Mouse (Mus musculus) ovary, adult 18-20 months (tissue): Measurements from ENCODE around the gene Sar1a.

Source experiments
- DNase-seq: peaks from one replicate; pipeline ENCODE4 v3.0.0; 2022; ENCODE audit warnings: low spot score, mixed read lengths

Sar1a gene

DNA sequence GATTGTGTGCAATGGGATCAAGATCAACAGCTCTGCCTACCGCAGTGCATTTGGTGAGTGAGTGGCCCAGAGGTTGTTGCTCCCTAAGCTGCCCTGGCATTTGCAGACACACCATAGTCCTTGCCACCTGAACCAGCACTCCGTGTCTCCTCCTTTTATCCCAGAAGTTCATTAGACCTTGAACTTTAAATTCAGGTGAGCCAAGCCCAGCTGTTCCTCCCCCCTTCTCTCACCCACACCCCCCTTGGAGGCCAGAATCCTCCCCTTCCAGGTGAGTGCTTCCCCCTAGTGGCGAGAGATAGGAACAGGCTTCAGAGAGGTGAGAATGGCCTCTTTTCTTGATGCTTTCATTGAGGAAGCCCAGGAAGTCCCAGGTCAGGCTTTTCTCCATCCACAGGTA lies 54.3 kb downstream of the Sar1a start:
- no peak for DNase-seq

DNA sequence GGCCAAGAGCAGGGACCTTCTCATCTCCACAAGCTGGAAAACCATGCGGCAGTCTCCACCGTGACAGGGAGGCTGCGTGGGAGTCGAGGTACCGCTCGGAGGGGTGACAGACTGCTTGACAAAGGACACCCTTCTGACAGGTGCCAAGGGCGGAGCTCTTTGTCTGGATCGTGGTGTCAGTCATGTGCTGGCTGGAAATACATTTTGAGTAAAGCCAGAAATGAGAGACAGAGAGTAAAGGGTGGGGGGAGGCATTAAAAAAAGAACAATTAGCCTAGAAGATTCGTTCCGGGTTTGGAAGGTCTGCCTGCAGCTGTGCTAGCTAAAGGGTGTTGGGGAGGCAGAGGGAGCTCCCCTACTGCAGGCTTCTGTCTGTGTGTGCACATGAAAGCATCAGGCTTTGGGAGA lies 56.6 kb downstream of the Sar1a start:
- no peak for DNase-seq

DNA sequence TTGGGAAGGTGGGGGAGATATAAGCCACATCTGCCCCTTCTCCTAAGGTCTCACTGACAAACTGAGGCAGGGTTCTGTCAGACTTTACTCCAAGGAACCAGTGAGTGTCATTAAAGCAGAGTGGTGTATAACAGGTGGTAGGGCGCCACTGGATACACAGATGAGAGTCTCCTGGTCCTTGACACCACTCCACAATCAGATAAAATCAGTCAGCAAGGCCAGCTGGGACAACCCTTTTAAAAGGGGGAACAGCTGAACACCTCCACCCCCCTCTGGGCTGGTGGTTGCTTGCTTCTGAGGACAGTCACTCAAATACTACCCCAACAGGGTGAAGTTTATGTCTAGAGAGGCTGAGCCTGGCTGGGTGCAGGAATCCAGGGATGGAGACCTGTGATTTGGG lies 57.4 kb downstream of the Sar1a start:
- DNase-seq: no peak

DNA sequence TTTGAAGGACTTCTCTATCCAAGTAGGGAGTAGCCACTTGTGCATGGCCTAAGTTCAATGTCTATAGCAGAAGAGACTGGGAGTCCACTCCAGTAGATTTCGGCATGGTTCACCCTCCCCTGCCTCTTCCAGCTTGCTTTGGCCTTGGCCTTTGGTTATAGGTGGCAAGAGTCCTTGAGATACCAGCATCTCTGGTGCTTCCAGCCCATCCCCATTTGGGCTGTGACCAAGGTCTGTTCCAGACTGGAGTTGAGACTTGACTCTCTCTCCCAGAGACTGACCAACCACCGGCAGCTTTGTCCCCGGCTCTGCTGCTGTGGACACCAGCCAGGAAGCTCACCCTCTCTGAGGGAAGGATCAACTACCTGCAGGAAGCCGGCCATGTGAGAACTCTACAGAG lies 58.0 kb downstream of the Sar1a start:
- DNase-seq: no peak

DNA sequence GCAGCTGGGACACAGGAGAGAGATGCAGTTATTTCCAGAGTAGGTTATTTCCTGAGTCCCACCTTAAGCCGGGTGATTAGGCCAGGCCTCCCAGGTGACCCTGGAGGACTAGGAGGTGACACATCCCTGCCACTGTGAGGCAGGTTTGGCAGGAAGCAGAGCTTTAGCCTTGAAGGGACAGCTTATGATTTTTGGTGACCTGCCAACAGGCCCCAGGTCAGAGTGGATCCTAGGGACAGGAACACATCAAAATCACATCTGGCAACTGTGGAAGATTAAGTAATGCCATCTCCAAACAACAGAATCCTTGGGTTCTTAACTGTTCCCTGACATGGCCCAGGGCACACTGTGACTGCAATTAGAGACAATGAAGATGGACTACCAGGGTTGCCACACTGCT lies 61.2 kb downstream of the Sar1a start:
- DNase-seq: no peak

DNA sequence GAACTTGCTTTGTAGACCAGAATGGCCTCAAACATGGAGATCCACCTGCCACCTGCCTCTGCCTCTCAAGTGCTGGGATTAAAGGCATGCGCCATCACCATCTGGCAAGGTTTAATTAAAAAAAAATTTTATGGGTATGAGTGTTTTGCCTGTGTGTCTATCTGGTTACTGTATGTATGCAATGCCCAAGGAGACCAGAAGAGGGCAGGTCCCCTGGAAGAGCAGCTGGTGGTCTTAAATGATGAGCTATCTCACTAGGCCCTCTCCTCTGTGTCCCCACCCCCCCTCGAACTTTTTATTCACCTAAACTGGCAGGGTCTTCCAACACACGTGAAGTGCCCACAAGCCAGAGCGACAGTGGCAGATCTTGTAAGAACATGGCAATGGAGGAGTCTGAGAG lies 61.8 kb downstream of the Sar1a start:
- DNase-seq: no peak

DNA sequence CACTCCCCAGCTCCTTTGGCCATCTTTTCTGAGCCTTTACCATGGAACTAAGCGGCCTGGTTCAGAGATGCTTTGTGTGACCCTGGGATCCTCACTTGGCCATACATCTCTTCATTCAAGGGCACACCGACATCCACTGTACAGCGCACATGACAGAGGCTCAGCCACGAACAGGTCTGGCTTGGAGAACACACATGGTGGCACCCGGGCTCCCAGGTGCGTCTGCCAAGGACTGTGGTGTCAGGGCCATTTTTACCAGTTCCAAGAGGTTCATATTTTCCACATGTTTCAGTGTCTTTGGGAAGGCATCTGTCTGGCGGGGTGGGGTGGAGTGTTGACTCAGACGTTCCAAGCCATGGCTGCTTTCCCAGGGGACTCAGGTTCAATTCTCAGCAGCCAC lies 62.2 kb downstream of the Sar1a start:
- no peak for DNase-seq
